In the genomic region with DNA sequence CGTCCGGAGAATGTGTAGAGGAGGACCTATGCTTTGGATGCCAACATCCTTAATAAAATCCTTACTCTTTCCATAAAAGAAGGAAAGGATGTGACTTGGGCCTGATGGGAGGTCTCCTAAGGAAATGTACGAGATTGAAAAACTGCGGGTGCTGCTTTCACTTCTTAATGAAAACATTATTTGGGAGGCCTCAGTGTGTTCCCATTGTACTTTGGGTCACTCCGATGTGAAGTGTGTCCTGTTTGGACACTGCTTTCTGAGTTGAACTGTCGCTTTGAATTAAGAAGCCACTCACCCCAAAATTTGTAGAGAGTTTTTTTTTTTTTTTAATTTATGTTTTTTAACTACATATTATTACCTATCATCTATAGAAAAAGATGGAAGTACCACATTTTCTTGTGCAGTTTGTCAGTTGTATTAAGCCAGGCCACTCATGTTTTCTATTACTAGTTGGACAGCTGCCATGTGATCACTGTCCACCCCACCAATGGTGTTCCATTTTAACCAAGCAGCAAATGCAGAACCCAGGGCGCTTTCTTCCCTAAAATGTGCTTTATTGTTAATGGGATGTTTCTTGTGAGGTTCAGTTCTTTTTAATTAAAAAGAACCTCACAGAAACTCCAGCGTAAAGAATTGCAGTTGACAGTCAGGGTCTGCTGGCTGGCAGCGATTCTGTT, we compare ENCODE assay signal across 8 mouse cellular contexts. TPM values are rescaled to one million over a fixed set of nuclear protein-coding genes. Genes with fewer than 3 reads are reported as not detected.
DNase-seq lines count a peak whose midpoint lies in the region; ATAC-seq and TF ChIP-seq lines count a peak whose summit lies in the region.

No protein-coding gene starts in this region.

- H3K4me3 ChIP-seq in kidney, adult 2 months (ENCODE audit: insufficient read depth, low read depth, low read length), result peak overlapping the region; percentile 59
- H3K4me3 ChIP-seq in bone marrow macrophage, adult 2 months (ENCODE audit: insufficient read depth, low read length), result peak overlapping the region; percentile 72
- H3K4me3 ChIP-seq in heart, postnatal 0 days (ENCODE audit: low read depth, low read length), result peak overlapping the region; percentile 67
- peak overlapping the region; percentile 65 for H3K4me3 ChIP-seq in liver, postnatal 0 days (ENCODE audit: low read depth, low read length)

- H3K4me1 ChIP-seq in kidney, adult 2 months (ENCODE audit: control insufficient read depth, insufficient read depth, low read length), result no peaks in the 10 kb centered on the region; the same call in 1 of the 2 replicates
- H3K4me1 ChIP-seq in bone marrow macrophage, adult 2 months (ENCODE audit: control insufficient read depth, insufficient read depth, low read length), result peaks cover 11% of the 10 kb centered on the region
- H3K4me1 ChIP-seq in heart, postnatal 0 days (ENCODE audit: control insufficient read depth, insufficient read depth), result peaks cover 3% of the 10 kb centered on the region; the same call in 1 of the 2 replicates
- H3K4me1 ChIP-seq in liver, postnatal 0 days (ENCODE audit: insufficient read depth), result peaks cover 3% of the 10 kb centered on the region

- peak; percentile 16 for DNase-seq in kidney, adult 2 months
- DNase-seq in kidney, adult 11 months, result no peak
- DNase-seq in heart, postnatal 0 days (ENCODE audit: low spot score), result no peak
- DNase-seq in liver, postnatal 0 days, result no peak
- DNase-seq in layer of hippocampus, postnatal 25 days (ENCODE audit: extremely low spot score in 1 of 2, low spot score in 1 of 2), result no peak
- no peak for DNase-seq in T-cell, adult 2 months (ENCODE audit: low spot score)

- no peak for TF ChIP-seq CTCF in kidney, adult 2 months (conservative IDR thresholded peaks at IDR 0.05; ENCODE audit: insufficient read depth, insufficient read length, low read depth, low read length)
- TF ChIP-seq CTCF in bone marrow macrophage, adult 2 months (IDR thresholded peaks at IDR 0.05; ENCODE audit: low read depth, low read length), result no peak
- TF ChIP-seq CTCF in heart, postnatal 0 days (IDR thresholded peaks at IDR 0.05; ENCODE audit: low read depth), result no peak
- no peak for TF ChIP-seq CTCF in liver, postnatal 0 days (IDR thresholded peaks at IDR 0.05; ENCODE audit: low read depth)

- no peaks in the 10 kb centered on the region for H3K36me3 ChIP-seq in kidney, adult 2 months (ENCODE audit: control insufficient read depth, insufficient read depth, low read length)
- 0 out of 2 replicates have a peak, but pooled peaks cover 3% of the 10 kb centered on the region for H3K36me3 ChIP-seq in heart, postnatal 0 days (replicated peaks; ENCODE audit: control insufficient read depth, insufficient read depth, low read length)
- no peaks in the 10 kb centered on the region for H3K36me3 ChIP-seq in liver, postnatal 0 days (replicated peaks; ENCODE audit: insufficient read depth, low read length)

- peak overlapping the region; percentile 67 for H3K9ac ChIP-seq in heart, postnatal 0 days (replicated peaks; ENCODE audit: low read depth, low read length)
- H3K9ac ChIP-seq in liver, postnatal 0 days (replicated peaks), result peak overlapping the region; percentile 53

- no peaks in the 10 kb centered on the region for H3K27me3 ChIP-seq in kidney, adult 2 months (replicated peaks; ENCODE audit: control insufficient read depth, insufficient read depth, low read length)
- no peaks in the 10 kb centered on the region for H3K27me3 ChIP-seq in heart, postnatal 0 days (ENCODE audit: control insufficient read depth, insufficient read depth, low read length)
- H3K27me3 ChIP-seq in liver, postnatal 0 days (ENCODE audit: insufficient read depth, low read length), result no peaks in the 10 kb centered on the region

- no peak for TF ChIP-seq POLR2A in kidney, adult 2 months (IDR thresholded peaks at IDR 0.05; ENCODE audit: low read depth, low read length)
- no peak for TF ChIP-seq POLR2A in bone marrow macrophage, adult 2 months (IDR thresholded peaks at IDR 0.05; ENCODE audit: borderline replicate concordance, low read depth, low read length)

- no peak for ATAC-seq in heart, postnatal 0 days (ENCODE audit: insufficient read depth, low read depth)
- ATAC-seq in liver, postnatal 0 days, result no peak
- ATAC-seq in granulocyte monocyte progenitor cell, adult 5-6 weeks (replicated peaks; ENCODE audit: poor library complexity, severe bottlenecking), result no peak

- TF ChIP-seq EP300 in heart, postnatal 0 days (IDR thresholded peaks at IDR 0.05; ENCODE audit: low read depth), result no peak
- TF ChIP-seq EP300 in liver, postnatal 0 days (IDR thresholded peaks at IDR 0.05; ENCODE audit: low read depth), result no peak

- H3K9me3 ChIP-seq in heart, postnatal 0 days (replicated peaks; ENCODE audit: control insufficient read depth, low read length), result no peaks in the 10 kb centered on the region
- no peaks in the 10 kb centered on the region for H3K9me3 ChIP-seq in liver, postnatal 0 days (ENCODE audit: low read length)

- H3K4me2 ChIP-seq in heart, postnatal 0 days (ENCODE audit: low read depth, low read length), result peak overlapping the region; percentile 65
- peak overlapping the region; percentile 72 for H3K4me2 ChIP-seq in liver, postnatal 0 days (ENCODE audit: low read depth, low read length)

- WGBS in kidney, adult 2 months, result 19% methylated on average over 9 of the region's 9 CpGs
- WGBS in heart, postnatal 0 days, result 27% methylated on average over 9 of the region's 9 CpGs
- WGBS in liver, postnatal 0 days (ENCODE audit: insufficient replicate concordance), result 35% methylated on average over 9 of the region's 9 CpGs

- no peak overlapping the region for H3K27ac ChIP-seq in kidney, adult 2 months (ENCODE audit: insufficient read depth, low read depth, low read length)
- H3K27ac ChIP-seq in bone marrow macrophage, adult 2 months (ENCODE audit: insufficient read depth, low read depth, low read length), result no peak overlapping the region
- H3K27ac ChIP-seq in heart, postnatal 0 days (ENCODE audit: low read depth), result peak overlapping the region; percentile 21; the same call in 1 of the 2 replicates
- 0 out of 2 replicates have a peak overlapping the region, but pooled peaks have one; percentile 69 for H3K27ac ChIP-seq in liver, postnatal 0 days (ENCODE audit: low read depth)

RNA-seq across cellular contexts. Expression of a gene that starts 29.2 kb away (rescaled TPM):
- 0.72 and 0.75 TPM in 2 replicates for polyA plus RNA-seq in kidney, adult 2 months (2012; rRNA removed)
- polyA plus RNA-seq in bone marrow macrophage, adult 2 months (2012; ENCODE audit: insufficient read depth, insufficient read length, missing spikeins), result 1.6 and 1.8 TPM in 2 replicates
- total RNA-seq in heart, postnatal 0 days (2014; rRNA removed; ENCODE audit: low replicate concordance), result 1.1 TPM in 1 of 2 replicates, not detected in the other
- 0.58 and 0.70 TPM in 2 replicates for polyA plus RNA-seq in heart, postnatal 0 days (2015; fragmentation: Nextera tagmentation; extraction: Ambion mirVana)
- 0.29 and 0.44 TPM in 2 replicates for polyA plus RNA-seq in liver, postnatal 0 days (2015; fragmentation: Nextera tagmentation; extraction: Ambion mirVana)
- 0.96 TPM in 1 of 2 replicates, not detected in the other for total RNA-seq in granulocyte monocyte progenitor cell, adult 5-6 weeks (2014; fragmentation: Nextera tagmentation)
- total RNA-seq in granulocyte monocyte progenitor cell, adult 5-6 weeks (2017), result 0.31 and 0.52 TPM in 2 replicates
- 10 to 100 TPM; 13.8 to 15.9 TPM for total RNA-seq in layer of hippocampus, postnatal 25 days (2021)

RNA-seq across cellular contexts. Expression of a gene that starts 42.3 kb away (rescaled TPM):
- 0.18 and 0.22 TPM in 2 replicates for polyA plus RNA-seq in kidney, adult 2 months (2012; rRNA removed)
- polyA plus RNA-seq in bone marrow macrophage, adult 2 months (2012; ENCODE audit: insufficient read depth, insufficient read length, missing spikeins), result not detected in 2 replicates
- not detected in 2 replicates for total RNA-seq in heart, postnatal 0 days (2014; rRNA removed; ENCODE audit: low replicate concordance)
- polyA plus RNA-seq in heart, postnatal 0 days (2015; fragmentation: Nextera tagmentation; extraction: Ambion mirVana), result 1.6 and 2.5 TPM in 2 replicates
- 0.08 and 0.28 TPM in 2 replicates for polyA plus RNA-seq in liver, postnatal 0 days (2015; fragmentation: Nextera tagmentation; extraction: Ambion mirVana)
- total RNA-seq in granulocyte monocyte progenitor cell, adult 5-6 weeks (2014; fragmentation: Nextera tagmentation), result not detected in 2 replicates
- total RNA-seq in granulocyte monocyte progenitor cell, adult 5-6 weeks (2017), result not detected in 2 replicates
- 10 to 100 TPM; 50.8 to 57.2 TPM for total RNA-seq in layer of hippocampus, postnatal 25 days (2021)

Comparison
In these comparisons a context has a peak if more than half of its experiments do, and no peak if none do; other contexts are left out.
1. H3K27ac ChIP-seq: peak in heart, postnatal 0 days (single experiment) and liver, postnatal 0 days (single experiment); none in kidney, adult 2 months (single experiment) and bone marrow macrophage, adult 2 months (single experiment).
2. Peak in every context shown above with its lines, with median percentiles within 50 percentile points of each other: H3K4me3 ChIP-seq.